ENCODE assay signal across 27 mouse cellular contexts in genomic region chr5:132969376-132969775, GRCm38 (mm10).
DNase-seq lines count a peak whose midpoint lies in the region; ATAC-seq lines count a peak whose summit lies in the region.
"Had no signal": no experiment of that assay in that cellular context is flagged by ENCODE, and none has a peak within 500 bp of the region (broad histone marks: within the 10 kb centered on the region; RNA-seq: fewer than 3 reads in every experiment).

No protein-coding gene starts in this region.

- 70% methylated on average over 5 of the region's 5 CpGs for WGBS in forebrain, embryonic 14.5 days
- 64% methylated on average over 5 of the region's 5 CpGs for WGBS in forebrain, embryonic 15.5 days

- H3K27me3 ChIP-seq in forebrain, embryonic 14.5 days (replicated peaks; ENCODE audit: control insufficient read depth, insufficient read depth, low read length), result no peaks in the 10 kb centered on the region
- H3K27me3 ChIP-seq in forebrain, embryonic 15.5 days, result no peaks in the 10 kb centered on the region
- H3K27me3 ChIP-seq: embryonic facial prominence, embryonic 13.5 days; heart, embryonic 12.5 days; intestine, embryonic 15.5 days; kidney, embryonic 15.5 days; limb, embryonic 13.5 days; liver, embryonic 13.5 days had no signal

- H3K36me3 ChIP-seq in forebrain, embryonic 14.5 days (ENCODE audit: control insufficient read depth, insufficient read depth, low read length), result no peaks in the 10 kb centered on the region
- H3K36me3 ChIP-seq in forebrain, embryonic 15.5 days, result no peaks in the 10 kb centered on the region
- H3K36me3 ChIP-seq: embryonic facial prominence, embryonic 13.5 days; heart, embryonic 12.5 days; intestine, embryonic 15.5 days; kidney, embryonic 15.5 days; limb, embryonic 13.5 days; liver, embryonic 13.5 days had no signal

- H3K4me1 ChIP-seq in forebrain, embryonic 14.5 days (ENCODE audit: control insufficient read depth, insufficient read depth, low read length), result no peaks in the 10 kb centered on the region; the same call in 1 of the 2 replicates
- H3K4me1 ChIP-seq in forebrain, embryonic 15.5 days, result peaks cover 9% of the 10 kb centered on the region
- H3K4me1 ChIP-seq: heart, embryonic 12.5 days; intestine, embryonic 15.5 days; liver, embryonic 13.5 days had no signal

- no peak overlapping the region for H3K27ac ChIP-seq in forebrain, embryonic 14.5 days (ENCODE audit: low read depth, low read length)
- H3K27ac ChIP-seq in forebrain, embryonic 15.5 days (replicated peaks), result no peak overlapping the region
- H3K27ac ChIP-seq: embryonic facial prominence, embryonic 13.5 days; gastrocnemius, adult 2 months; hindbrain, embryonic 14.5 days; intestine, embryonic 15.5 days; kidney, embryonic 15.5 days; limb, embryonic 13.5 days; liver, embryonic 13.5 days; stomach, postnatal 0 days had no signal

- H3K9ac ChIP-seq in forebrain, embryonic 14.5 days (ENCODE audit: low read length), result no peak overlapping the region
- H3K9ac ChIP-seq in forebrain, embryonic 15.5 days (replicated peaks), result no peak overlapping the region
- H3K9ac ChIP-seq: embryonic facial prominence, embryonic 13.5 days; heart, embryonic 12.5 days; hindbrain, embryonic 14.5 days; intestine, embryonic 15.5 days; kidney, embryonic 15.5 days; limb, embryonic 13.5 days; liver, embryonic 13.5 days; lung, embryonic 14.5 days had no signal

- intact Hi-C loops in left cerebral cortex, postnatal 4 days (cut with DNase I), result no loop called here

- no peaks in the 10 kb centered on the region for H3K9me3 ChIP-seq in forebrain, embryonic 14.5 days (replicated peaks; ENCODE audit: control insufficient read depth, low read length)
- no peaks in the 10 kb centered on the region for H3K9me3 ChIP-seq in forebrain, embryonic 15.5 days
- H3K9me3 ChIP-seq: embryonic facial prominence, embryonic 13.5 days; intestine, embryonic 15.5 days; kidney, embryonic 15.5 days; liver, embryonic 13.5 days had no signal

- ATAC-seq in forebrain, embryonic 14.5 days, result no peak
- no peak for ATAC-seq in forebrain, embryonic 15.5 days (replicated peaks)
- ATAC-seq: activated CD4-positive, CD25-positive, alpha-beta regulatory T cell, adult 4 months; CD4-positive, CD25-positive, alpha-beta regulatory T cell, adult 4 months; intestine, embryonic 15.5 days had no signal

- no peak overlapping the region for H3K4me2 ChIP-seq in forebrain, embryonic 14.5 days (ENCODE audit: low read length)
- H3K4me2 ChIP-seq in forebrain, embryonic 15.5 days (replicated peaks), result no peak overlapping the region
- H3K4me2 ChIP-seq: embryonic facial prominence, embryonic 13.5 days; heart, embryonic 12.5 days; hindbrain, embryonic 14.5 days; intestine, embryonic 15.5 days; kidney, embryonic 15.5 days; limb, embryonic 13.5 days; liver, embryonic 13.5 days; lung, embryonic 14.5 days had no signal

- peak; percentile 17 for DNase-seq in forebrain, embryonic 14.5 days (ENCODE audit: low spot score)
- DNase-seq in left cerebral cortex, postnatal 4 days, result peak; percentile 48
- DNase-seq in left cerebral cortex, adult 11 months (ENCODE audit: low spot score), result no peak
- peak; percentile 66 for DNase-seq in cerebellum, adult 11 months
- peak; percentile 68 to 80 for DNase-seq in cerebellum, postnatal 10 days
- no peak for DNase-seq in urinary bladder, postnatal 14 days (ENCODE audit: low spot score)
- DNase-seq in thymus, postnatal 14 days, result no peak
- DNase-seq: adrenal gland, postnatal 10 days; gastrocnemius, adult 2 months; heart, postnatal 14 days; kidney, postnatal 4 days; liver, embryonic 13.5 days; lung, embryonic 14.5 days; lung, postnatal 4 days; midbrain, embryonic 14.5 days; right cerebral cortex, postnatal 4 days had no signal

- H3K4me3 ChIP-seq in forebrain, embryonic 14.5 days (ENCODE audit: low read depth, low read length), result no peak overlapping the region
- no peak overlapping the region for H3K4me3 ChIP-seq in forebrain, embryonic 15.5 days
- H3K4me3 ChIP-seq: embryonic facial prominence, embryonic 13.5 days; gastrocnemius, adult 2 months; heart, embryonic 12.5 days; intestine, embryonic 15.5 days; kidney, embryonic 15.5 days; limb, embryonic 13.5 days; liver, embryonic 13.5 days; myocyte had no signal

Comparison
In these comparisons a context has a peak if more than half of its experiments do, and no peak if none do; other contexts are left out.
1. DNase-seq: peak in forebrain, embryonic 14.5 days (single experiment), left cerebral cortex, postnatal 4 days (single experiment), cerebellum, adult 11 months (single experiment) and cerebellum, postnatal 10 days (2 of 2); none in left cerebral cortex, adult 11 months (single experiment), urinary bladder, postnatal 14 days (single experiment) and thymus, postnatal 14 days (single experiment).